Mouse (Mus musculus) embryonic fibroblast, embryonic 13.5 days (primary cell): ENCODE results near the gene Pias1.

Experiments used
- CTCF ChIP-seq: IDR thresholded peaks from 2 replicates; pipeline ENCODE4 v1.5.1; 2011; ENCODE audit warnings: mild to moderate bottlenecking, control low read depth, low read length, moderate library complexity, borderline replicate concordance; ENCODE audit not compliant: insufficient read depth
- POLR2A ChIP-seq: IDR thresholded peaks from 2 replicates; pipeline ENCODE4 v1.6.1; 2011; ENCODE audit warnings: low read depth, mild to moderate bottlenecking, control low read depth, low read length, moderate library complexity

GRCm38 (mm10) chr9:62881871-62882270, 105.9 kb downstream of the Pias1 start:
- TF ChIP-seq CTCF (no peak), POLR2A (no peak)
